Mouse (Mus musculus): ENCODE measurements around the gene Fap.

DNA sequence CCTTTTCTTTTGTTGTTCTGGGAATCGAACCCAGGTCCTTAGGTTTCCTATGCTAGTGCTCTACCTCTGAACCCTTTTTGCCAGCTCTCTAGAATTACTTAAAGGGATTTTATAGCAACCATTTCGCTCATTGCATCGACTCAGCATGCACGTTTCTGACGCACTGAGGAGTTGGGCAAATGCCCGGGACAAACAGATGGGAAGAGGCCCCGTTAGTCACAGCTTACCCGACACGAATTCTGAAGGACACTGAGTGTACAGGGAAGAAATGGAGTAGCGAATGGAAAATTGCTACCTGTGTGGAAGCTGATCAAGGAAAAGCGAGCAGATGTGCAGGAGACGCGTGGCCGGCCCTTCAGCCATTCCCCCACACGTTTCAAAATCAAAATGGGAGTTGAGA is 60.4 kb downstream of the Fap start:
- TF ChIP-seq CTCF (IDR thresholded peaks at IDR 0.05; ENCODE audit: low read depth) = no peak
- no peak for TF ChIP-seq EP300 (IDR thresholded peaks at IDR 0.05; ENCODE audit: low read depth)
